Mouse (Mus musculus): ENCODE results near the gene Tanc2. TPM values are rescaled to one million over a fixed set of nuclear protein-coding genes. Genes with fewer than 3 reads are reported as not detected.

Gene Tanc2
- total and polyA plus RNA-seq, 3 experiments, result 0.04 to 0.18 TPM; not detected in 1

GRCm38 (mm10) chr11:105935496-105935895 is 345.7 kb downstream of the Tanc2 start:
- no peak overlapping the region for H3K9ac ChIP-seq (ENCODE audit: control insufficient read depth, low read depth, low read length, poor library complexity, severe bottlenecking)
- H3K4me1 ChIP-seq (ENCODE audit: control insufficient read depth in 1 of 2, insufficient read depth in 2 of 2, low read length in 2 of 2), result no peaks in the 10 kb centered on the region
- DNase-seq (ENCODE audit: low read depth, low spot score), result no peak
- H3K27me3 ChIP-seq (ENCODE audit: control insufficient read depth in 1 of 2, insufficient read depth in 2 of 2, low read length in 2 of 2), result no peaks in the 10 kb centered on the region
- H3K79me2 ChIP-seq (ENCODE audit: control insufficient read depth, insufficient read depth, low read length, poor library complexity), result no peaks in the 10 kb centered on the region
- no peak overlapping the region for H3K4me3 ChIP-seq (ENCODE audit: control insufficient read depth in 1 of 2, insufficient read depth in 1 of 2, low read depth in 2 of 2, low read length in 2 of 2)
- H3K27ac ChIP-seq (ENCODE audit: control insufficient read depth, low read depth, low read length), result no peak overlapping the region
- H3K36me3 ChIP-seq (ENCODE audit: control insufficient read depth in 1 of 2, insufficient read depth in 2 of 2, low read length in 2 of 2), result no peaks in the 10 kb centered on the region
- no peaks in the 10 kb centered on the region for H3K9me3 ChIP-seq (replicated peaks; ENCODE audit: insufficient read depth, low read length)
- TF ChIP-seq E2F4 (IDR thresholded peaks at IDR 0.05; ENCODE audit: borderline replicate concordance, low read depth, low read length) (no peak), TAL1 (IDR thresholded peaks at IDR 0.05; ENCODE audit: low read length) (no peak), NELFE (IDR thresholded peaks at IDR 0.05; ENCODE audit: low read depth, low read length) (no peak), EP300 (IDR thresholded peaks at IDR 0.05; ENCODE audit: low read depth in 1 of 2, low read length in 2 of 2) (no peak), CHD2 (IDR thresholded peaks at IDR 0.05; ENCODE audit: low read length) (no peak), MAZ (IDR thresholded peaks at IDR 0.05; ENCODE audit: low read depth, low read length) (no peak), RAD21 (IDR thresholded peaks at IDR 0.05; ENCODE audit: low read depth, low read length) (no peak), SIN3A (IDR thresholded peaks at IDR 0.05; ENCODE audit: low read length) (no peak), GABPA (IDR thresholded peaks at IDR 0.05; ENCODE audit: low read depth, low read length) (no peak), MYC (IDR thresholded peaks at IDR 0.05; ENCODE audit: low read depth, low read length) (no peak), TBP (IDR thresholded peaks at IDR 0.05; ENCODE audit: low read depth, low read length) (no peak), JUND (IDR thresholded peaks at IDR 0.05; ENCODE audit: low read depth, low read length) (no peak), NRF1 (IDR thresholded peaks at IDR 0.05; ENCODE audit: insufficient read depth, low read depth, low read length, poor library complexity, severe bottlenecking) (no peak), POLR2AphosphoS2 (IDR thresholded peaks at IDR 0.05; ENCODE audit: low read length) (no peak)

DNA sequence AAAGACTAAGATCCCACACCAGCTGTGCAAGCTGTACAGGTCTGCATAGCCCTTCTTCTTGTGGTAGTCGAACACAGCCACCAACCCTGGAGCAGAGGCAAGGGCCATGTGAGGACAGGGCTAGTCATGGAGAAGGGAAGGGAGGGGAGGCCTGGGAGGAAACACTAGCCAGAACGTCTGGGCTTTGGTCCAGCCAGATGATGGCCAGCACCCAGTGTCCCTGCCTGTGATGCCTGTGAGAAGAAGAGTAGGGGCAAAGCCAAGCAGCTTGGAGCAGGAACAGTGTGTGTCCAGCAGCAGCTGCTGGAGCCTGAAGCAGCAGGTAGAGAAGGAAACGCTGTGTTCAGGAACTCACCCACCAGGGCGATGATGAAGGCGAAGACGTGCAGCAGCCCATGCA is 346.4 kb downstream of the Tanc2 start:
- no peaks in the 10 kb centered on the region for H3K36me3 ChIP-seq (ENCODE audit: control insufficient read depth in 1 of 2, insufficient read depth in 2 of 2, low read length in 2 of 2)
- no peak overlapping the region for H3K4me3 ChIP-seq (ENCODE audit: control insufficient read depth in 1 of 2, insufficient read depth in 1 of 2, low read depth in 2 of 2, low read length in 2 of 2)
- no peaks in the 10 kb centered on the region for H3K79me2 ChIP-seq (ENCODE audit: control insufficient read depth, insufficient read depth, low read length, poor library complexity)
- H3K9ac ChIP-seq (ENCODE audit: control insufficient read depth, low read depth, low read length, poor library complexity, severe bottlenecking), result no peak overlapping the region
- DNase-seq (ENCODE audit: low read depth, low spot score), result no peak
- TF ChIP-seq ZKSCAN1 (IDR thresholded peaks at IDR 0.05; ENCODE audit: low read depth, low read length), result no peak
- no peak for TF ChIP-seq USF2 (IDR thresholded peaks at IDR 0.05; ENCODE audit: borderline replicate concordance in 1 of 2, insufficient read depth in 1 of 2, low read depth in 1 of 2, low read length in 2 of 2)
- TF ChIP-seq MAX (IDR thresholded peaks at IDR 0.05; ENCODE audit: low read length), result no peak
- TF ChIP-seq RCOR1 (IDR thresholded peaks at IDR 0.05; ENCODE audit: low read depth, low read length), result no peak
- TF ChIP-seq GABPA (IDR thresholded peaks at IDR 0.05; ENCODE audit: low read depth, low read length), result no peak
- TF ChIP-seq EP300 (IDR thresholded peaks at IDR 0.05; ENCODE audit: low read depth in 1 of 2, low read length in 2 of 2), result no peak
- TF ChIP-seq HCFC1 (IDR thresholded peaks at IDR 0.05; ENCODE audit: low read depth, low read length), result no peak
- no peak for TF ChIP-seq MAFK (IDR thresholded peaks at IDR 0.05; ENCODE audit: borderline replicate concordance, low read depth, low read length)
- TF ChIP-seq UBTF (IDR thresholded peaks at IDR 0.05; ENCODE audit: borderline replicate concordance, insufficient read depth, low read depth, low read length), result no peak
- H3K27ac ChIP-seq (ENCODE audit: control insufficient read depth, low read depth, low read length), result no peak overlapping the region
- H3K27me3 ChIP-seq (ENCODE audit: control insufficient read depth in 1 of 2, insufficient read depth in 2 of 2, low read length in 2 of 2), result no peaks in the 10 kb centered on the region
- no peaks in the 10 kb centered on the region for H3K9me3 ChIP-seq (replicated peaks; ENCODE audit: insufficient read depth, low read length)
- H3K4me1 ChIP-seq (ENCODE audit: control insufficient read depth in 1 of 2, insufficient read depth in 2 of 2, low read length in 2 of 2), result no peaks in the 10 kb centered on the region

Measured in MEL (cell line).